Mouse (Mus musculus): Measurements from ENCODE around the gene Popdc2. TPM values are rescaled to one million over a fixed set of nuclear protein-coding genes. Genes with fewer than 3 reads are reported as not detected.
A peak's percentile ranks its signal among the peaks of the same experiment; 100 is the strongest.
"Not testable (repeated sequence)": the region's sequence is repeated elsewhere in the genome, so short reads cannot be mapped to it uniquely, and the experiment has no call there.

Popdc2 gene
- total RNA-seq (2021) = under 1 TPM; 0.21 to 0.50 TPM

- intact Hi-C loops (cut with DNase I) = no loop called here
- no peak for DNase-seq (ENCODE audit: low spot score in 2 of 2)
These were observed at the start of gene Popdc2 for GRCm38 (mm10) chr16:38361933-38362332. TSS of gene Popdc2 (plus strand) at chr16:38362209.

GRCm38 (mm10) chr16:38318492-38318891 is 43.5 kb upstream of the Popdc2 start:
- intact Hi-C loops (cut with DNase I) = no loop called here

GRCm38 (mm10) chr16:38319087-38319486 is 42.9 kb upstream of the Popdc2 start:
- intact Hi-C loops (cut with DNase I) = no loop called here
- no peak for DNase-seq (ENCODE audit: low spot score in 2 of 2)

More at GRCm38 (mm10) chr16:38318492-38318891, 43.5 kb upstream of the Popdc2 start:
- DNase-seq (ENCODE audit: low spot score in 2 of 2) = no peak

- intact Hi-C loops (cut with DNase I) = no loop called here
- DNase-seq (ENCODE audit: low spot score in 2 of 2) = peak; percentile 59 to 69
These were observed 40.5 kb upstream of the Popdc2 start for GRCm38 (mm10) chr16:38321452-38321935.

GRCm38 (mm10) chr16:38324311-38324710 is 37.7 kb upstream of the Popdc2 start:
- no peak for DNase-seq (ENCODE audit: low spot score in 2 of 2)
- intact Hi-C loops (cut with DNase I) = no loop called here

- intact Hi-C loops (cut with DNase I) = no loop called here
- DNase-seq (ENCODE audit: low spot score in 2 of 2) = no peak
These were observed 35.1 kb upstream of the Popdc2 start for GRCm38 (mm10) chr16:38326778-38327397.

- intact Hi-C loops (cut with DNase I) = no loop called here
These were observed 32.7 kb upstream of the Popdc2 start for GRCm38 (mm10) chr16:38329340-38329739.

GRCm38 (mm10) chr16:38334431-38334830 is 27.6 kb upstream of the Popdc2 start:
- intact Hi-C loops (cut with DNase I) = no loop called here
- no peak for DNase-seq (ENCODE audit: low spot score in 2 of 2)

More at GRCm38 (mm10) chr16:38329340-38329739, 32.7 kb upstream of the Popdc2 start:
- DNase-seq (ENCODE audit: low spot score in 2 of 2) = no peak

GRCm38 (mm10) chr16:38338077-38338476 is 23.9 kb upstream of the Popdc2 start:
- DNase-seq (ENCODE audit: low spot score in 2 of 2); intact Hi-C loops (cut with DNase I): not testable (repeated sequence)

GRCm38 (mm10) chr16:38341396-38342324 is 20.3 kb upstream of the Popdc2 start, which contains the start of gene Maats1:
TSS of gene Maats1 (minus strand) at chr16:38342143.
- intact Hi-C loops (cut with DNase I) = no loop called here

GRCm38 (mm10) chr16:38344941-38345725 is 16.9 kb upstream of the Popdc2 start:
- intact Hi-C loops (cut with DNase I) = loop anchor here (5.0 kb wide), 2 partner anchors 137 to 162 kb away; no protein-coding TSS in a partner anchor
- DNase-seq (ENCODE audit: low spot score in 2 of 2) = peak in 1 of 2 experiments; percentile 14

More at GRCm38 (mm10) chr16:38341396-38342324, 20.3 kb upstream of the Popdc2 start, which contains the start of gene Maats1:
- peak; percentile 64 to 76 for DNase-seq (ENCODE audit: low spot score in 2 of 2)

GRCm38 (mm10) chr16:38346529-38347325 is 15.3 kb upstream of the Popdc2 start, which contains the start of the genes Cox17 and Gm21987:
TSS of gene Cox17 (plus strand) at chr16:38346991.
TSS of gene Gm21987 (plus strand) at chr16:38347040.
- intact Hi-C loops (cut with DNase I) = loop anchor here (2.0 to 5.0 kb wide), 3 partner anchors 106 to 161 kb away; partner anchors contain the start of gene Adprh
- DNase-seq (ENCODE audit: low spot score in 2 of 2) = peak; percentile 95 to 97

- intact Hi-C loops (cut with DNase I) = loop anchor here (2.0 to 5.0 kb wide), 3 partner anchors 105 to 160 kb away; partner anchors contain the start of gene Adprh
- DNase-seq (ENCODE audit: low spot score in 2 of 2) = no peak
These were observed 14.4 kb upstream of the Popdc2 start for GRCm38 (mm10) chr16:38347588-38347987.

- intact Hi-C loops (cut with DNase I) = loop anchor here (5.0 kb wide), 2 partner anchors 134 to 159 kb away; no protein-coding TSS in a partner anchor
These were observed 13.7 kb upstream of the Popdc2 start for GRCm38 (mm10) chr16:38348217-38348761.

GRCm38 (mm10) chr16:38349881-38350280 is 12.1 kb upstream of the Popdc2 start:
- intact Hi-C loops (cut with DNase I) = loop anchor here (5.0 kb wide), 2 partner anchors 132 to 157 kb away; no protein-coding TSS in a partner anchor
- DNase-seq (ENCODE audit: low spot score in 2 of 2) = no peak

More at GRCm38 (mm10) chr16:38348217-38348761, 13.7 kb upstream of the Popdc2 start:
- no peak for DNase-seq (ENCODE audit: low spot score in 2 of 2)

- DNase-seq (ENCODE audit: low spot score in 2 of 2) = no peak
- intact Hi-C loops (cut with DNase I) = no loop called here
These were observed 11.6 kb upstream of the Popdc2 start for GRCm38 (mm10) chr16:38350361-38350855.

- intact Hi-C loops (cut with DNase I) = no loop called here
- DNase-seq (ENCODE audit: low spot score in 2 of 2) = no peak
These were observed 11.1 kb upstream of the Popdc2 start for GRCm38 (mm10) chr16:38350939-38351338.

GRCm38 (mm10) chr16:38352031-38352430 is 10.0 kb upstream of the Popdc2 start:
- intact Hi-C loops (cut with DNase I) = no loop called here
- no peak for DNase-seq (ENCODE audit: low spot score in 2 of 2)
